Mouse (Mus musculus) forebrain, embryonic 10.5 days (tissue): ENCODE measurements at regions not wholly inside any gene's neighbourhood (a gene's known extent, or its start where the extent isn't known, plus 50 kb on each side); places are given as distances from the start of the nearest gene placed in this dataset.

ENCODE experiments used
- DNase-seq: peaks from one replicate; pipeline ENCODE4 v3.0.0-alpha.2; 2017; ENCODE audit warnings: low spot score; ENCODE audit errors: extremely low spot score
- H3K27ac ChIP-seq: fragments of 300-500 bp; sonication (generic); 2 replicates; pipeline ENCODE4 v1.5.1; 2016; ENCODE audit warnings: mild to moderate bottlenecking
- H3K27me3 ChIP-seq: fragments of 300-500 bp; sonication (generic); 2 replicates; pipeline ENCODE4 v1.6.1; 2016; ENCODE audit warnings: mild to moderate bottlenecking; ENCODE audit not compliant: poor library complexity, severe bottlenecking
- H3K36me3 ChIP-seq: fragments of 300-500 bp; sonication (generic); replicated peaks from 2 replicates; pipeline ENCODE4 v1.6.1; 2016; ENCODE audit warnings: mild to moderate bottlenecking, moderate library complexity
- H3K4me1 ChIP-seq: fragments of 300-500 bp; sonication (generic); 2 replicates; pipeline ENCODE4 v1.6.1; 2016
- H3K4me3 ChIP-seq: fragments of 300-500 bp; sonication (generic); 2 replicates; pipeline ENCODE4 v1.5.1; 2016; ENCODE audit warnings: mild to moderate bottlenecking, moderate library complexity
- H3K9me3 ChIP-seq: fragments of 300-500 bp; sonication (generic); 2 replicates; pipeline ENCODE4 v1.6.1; 2016; ENCODE audit warnings: mild to moderate bottlenecking, moderate library complexity
- WGBS: fragments of 180-500 bp; shearing (Covaris S2); methylation state at CpG from one replicate; pipeline ENCODE4 v1.1.7; 2016; 5-methylcytosine and 5-hydroxymethylcytosine counted together

DNA sequence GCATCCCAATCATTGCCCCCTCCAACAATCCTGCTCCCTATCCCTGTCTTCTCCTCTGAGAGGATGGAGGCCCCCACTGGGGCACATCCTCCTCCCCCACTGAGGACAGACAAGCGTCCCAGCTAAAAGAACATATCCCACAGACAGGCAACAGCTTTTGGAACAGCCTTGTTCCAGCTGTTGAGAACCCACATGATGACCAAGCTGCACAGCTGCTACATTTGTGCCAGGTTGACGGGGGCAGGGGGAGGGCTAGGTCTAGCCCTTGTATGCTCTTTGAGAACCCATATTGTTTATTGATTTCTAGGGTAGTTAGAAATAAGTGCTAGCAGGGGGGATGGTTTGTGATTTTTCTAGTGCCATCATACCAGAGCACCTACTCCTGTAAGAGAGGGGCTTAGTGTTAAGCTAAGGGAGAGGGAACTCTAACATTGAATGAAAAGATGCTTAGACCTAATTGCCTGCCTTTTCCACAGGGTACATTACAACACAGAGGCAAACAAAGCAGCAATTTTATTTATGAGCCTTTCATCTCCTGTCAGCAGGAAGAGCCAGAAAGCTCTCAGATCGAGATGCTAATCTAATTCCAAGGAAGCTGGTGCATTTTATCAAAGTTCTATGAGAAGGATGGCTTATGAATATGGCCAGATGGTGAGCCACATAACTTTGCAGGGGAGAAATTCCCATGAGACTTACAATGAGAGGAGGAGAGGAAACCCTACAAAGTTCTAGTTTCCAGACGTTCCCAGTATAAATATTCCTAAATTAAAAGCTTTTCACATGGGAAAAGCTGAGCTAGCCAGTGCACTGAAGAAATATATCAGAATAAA is 137.6 kb upstream of the Zpld1 start:
- H3K27me3 ChIP-seq = no peaks in the 10 kb centered on the region
- no peak overlapping the region for H3K4me3 ChIP-seq
- H3K27ac ChIP-seq = no peak overlapping the region
- WGBS = 76% methylated on average over 4 of the region's 4 CpGs
- no peak for DNase-seq
- peaks cover 10% of the 10 kb centered on the region; the same call in 1 of the 2 replicates for H3K4me1 ChIP-seq
- H3K9me3 ChIP-seq = no peaks in the 10 kb centered on the region
- no peaks in the 10 kb centered on the region for H3K36me3 ChIP-seq

DNA sequence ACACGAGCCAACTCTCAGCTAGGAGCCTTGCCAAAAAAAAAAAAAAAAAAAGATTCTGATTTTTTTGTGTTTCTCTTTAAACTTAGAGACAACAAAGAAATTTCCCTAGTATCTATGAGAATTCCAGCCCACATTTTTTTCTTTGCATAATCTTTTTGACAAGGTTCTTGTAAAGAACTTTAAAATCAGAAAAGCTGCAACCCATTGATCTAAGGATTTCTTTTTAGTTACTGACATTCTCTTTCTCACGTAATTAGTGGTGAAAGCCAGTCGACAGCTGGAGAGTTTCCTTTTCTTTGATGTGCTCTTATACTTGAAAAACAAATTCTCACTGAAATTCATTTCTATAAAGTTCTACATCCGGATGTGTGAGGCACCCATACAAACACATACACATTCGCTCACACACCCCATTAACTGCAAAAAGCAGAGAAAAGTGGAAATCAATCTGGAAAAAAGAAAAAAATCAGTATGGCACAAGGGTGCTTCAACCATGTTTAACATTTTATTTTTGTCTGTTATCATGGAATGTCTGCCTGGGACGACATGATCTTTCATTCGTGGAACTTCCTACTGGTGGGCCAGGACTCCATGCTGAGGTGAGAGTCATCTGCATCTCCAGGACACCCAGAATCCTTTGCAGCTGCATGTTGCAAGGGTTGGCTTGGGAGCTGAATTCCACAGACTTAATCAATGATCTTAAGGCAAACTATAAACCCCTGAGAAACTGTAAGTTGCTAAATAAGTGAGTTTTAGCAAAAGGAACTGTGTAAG is 124.0 kb upstream of the Zpld1 start:
- H3K4me1 ChIP-seq = peaks cover 18% of the 10 kb centered on the region
- no peak overlapping the region for H3K4me3 ChIP-seq
- no peaks in the 10 kb centered on the region for H3K9me3 ChIP-seq
- WGBS = 43% methylated on average over 7 of the region's 7 CpGs
- no peak for DNase-seq
- H3K27me3 ChIP-seq = peaks cover 3% of the 10 kb centered on the region; the same call in 1 of the 2 replicates
- no peaks in the 10 kb centered on the region for H3K36me3 ChIP-seq
- no peak overlapping the region for H3K27ac ChIP-seq

DNA sequence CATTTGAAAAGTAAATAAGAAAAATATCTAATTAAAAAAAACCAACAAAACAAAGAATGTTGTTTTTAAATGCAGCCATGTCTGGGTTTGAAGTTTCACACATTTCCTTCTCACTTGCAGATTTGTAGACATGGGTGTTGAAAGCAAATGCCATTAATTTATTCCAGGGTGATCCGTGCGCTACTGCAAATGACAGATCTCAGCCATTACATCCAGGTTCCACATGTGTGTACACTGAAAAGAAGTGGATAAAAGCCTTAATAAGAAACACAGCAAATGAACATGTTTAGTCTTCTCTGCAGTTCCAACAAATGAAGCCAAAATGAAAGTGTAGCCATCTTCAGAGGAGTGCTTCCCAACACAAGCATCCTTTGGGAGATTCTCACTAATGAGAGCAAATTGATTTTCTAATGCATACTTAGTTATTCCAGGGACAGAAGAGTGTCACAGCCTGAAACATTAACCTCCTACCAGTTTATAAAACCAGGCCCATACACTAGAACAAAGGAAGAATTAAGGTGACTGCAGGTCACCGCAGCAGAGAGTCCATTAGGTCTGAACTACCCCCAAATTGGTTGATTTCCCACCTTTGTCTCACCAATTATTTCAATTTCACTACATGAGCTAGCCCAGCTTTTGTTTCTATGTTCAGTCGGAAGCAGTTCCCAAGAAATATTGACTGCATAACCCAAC is 123.2 kb upstream of the Zpld1 start:
- no peak for DNase-seq
- peaks cover 18% of the 10 kb centered on the region for H3K4me1 ChIP-seq
- 56% methylated on average over 4 of the region's 4 CpGs for WGBS
- no peak overlapping the region for H3K27ac ChIP-seq
- H3K36me3 ChIP-seq = no peaks in the 10 kb centered on the region
- H3K27me3 ChIP-seq = peaks cover 3% of the 10 kb centered on the region; the same call in 1 of the 2 replicates
- H3K9me3 ChIP-seq = no peaks in the 10 kb centered on the region
- H3K4me3 ChIP-seq = no peak overlapping the region

DNA sequence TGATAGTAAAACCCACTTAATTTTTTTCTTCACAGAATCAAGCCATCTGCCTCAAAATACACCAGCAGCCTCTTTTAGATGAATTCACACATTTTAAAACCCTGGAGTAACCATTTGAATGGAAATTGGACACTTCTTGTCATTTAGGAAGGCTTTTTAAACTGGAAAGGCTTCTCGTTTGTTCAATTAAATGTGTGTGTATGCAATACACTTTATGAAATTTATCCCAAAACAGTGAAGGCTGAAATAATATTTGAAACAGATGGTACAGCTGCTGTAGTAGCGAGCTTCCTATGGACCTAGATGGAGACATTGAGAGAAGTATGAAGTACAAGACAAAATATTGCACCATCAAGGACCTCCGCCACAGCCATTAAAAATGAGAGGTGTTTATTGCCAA is 121.1 kb upstream of the Zpld1 start:
- 86% methylated on average over 3 of the region's 3 CpGs for WGBS

DNA sequence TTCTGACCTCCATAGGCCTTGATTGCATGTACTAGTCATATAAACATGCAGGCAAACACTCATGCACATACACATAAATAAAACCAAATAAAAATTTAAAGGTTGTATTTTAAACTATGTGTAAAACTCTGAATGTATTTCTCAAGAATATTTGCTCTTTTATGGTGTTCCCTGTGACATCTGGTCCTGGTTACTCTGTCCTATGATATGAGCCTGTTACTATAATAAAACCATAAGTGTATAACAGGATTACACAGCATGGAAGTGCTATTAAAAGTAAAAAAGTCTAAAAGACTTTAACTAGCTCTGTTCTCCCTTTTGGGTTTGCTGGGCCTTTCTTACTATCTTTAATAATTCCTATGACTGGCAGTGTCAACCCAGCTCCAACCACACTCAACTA is 103.0 kb upstream of the Zpld1 start:
- DNase-seq = no peak
- H3K36me3 ChIP-seq = no peaks in the 10 kb centered on the region
- no peaks in the 10 kb centered on the region for H3K27me3 ChIP-seq
- no peaks in the 10 kb centered on the region for H3K4me1 ChIP-seq
- H3K4me3 ChIP-seq = no peak overlapping the region
- H3K27ac ChIP-seq = no peak overlapping the region
- no peaks in the 10 kb centered on the region for H3K9me3 ChIP-seq

More for the DNA sequence above, 121.1 kb upstream of the Zpld1 start:
- Histone ChIP-seq H3K4me3 (no peak overlapping the region), H3K4me1 (peaks cover 18% of the 10 kb centered on the region), H3K27me3 (peaks cover 3% of the 10 kb centered on the region; the same call in 1 of the 2 replicates), H3K9me3 (no peaks in the 10 kb centered on the region), H3K36me3 (no peaks in the 10 kb centered on the region), H3K27ac (no peak overlapping the region)
- no peak for DNase-seq

DNA sequence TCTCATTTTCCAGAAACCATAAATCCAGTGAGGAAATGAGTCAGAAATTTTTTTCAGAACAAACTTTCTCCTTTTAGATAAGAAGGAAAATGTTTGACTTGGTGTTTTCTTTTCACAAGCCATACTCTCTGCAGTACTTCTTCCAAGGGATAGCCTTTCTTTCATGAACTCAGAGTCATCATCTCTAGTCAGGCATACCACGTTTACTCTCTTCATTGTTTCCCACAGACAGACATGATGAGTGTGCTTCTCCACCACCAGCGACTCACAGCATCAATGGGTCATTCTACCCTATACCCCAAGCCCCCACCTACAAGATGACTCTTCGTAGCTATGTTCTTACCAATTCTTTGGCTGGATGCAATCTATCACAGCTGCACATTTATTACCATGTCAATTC is 97.1 kb upstream of the Zpld1 start:
- 84% methylated on average over 3 of the region's 3 CpGs for WGBS
- DNase-seq = no peak
- Histone ChIP-seq H3K27me3 (no peaks in the 10 kb centered on the region), H3K4me3 (no peak overlapping the region), H3K4me1 (no peaks in the 10 kb centered on the region), H3K9me3 (no peaks in the 10 kb centered on the region), H3K27ac (no peak overlapping the region), H3K36me3 (no peaks in the 10 kb centered on the region)

DNA sequence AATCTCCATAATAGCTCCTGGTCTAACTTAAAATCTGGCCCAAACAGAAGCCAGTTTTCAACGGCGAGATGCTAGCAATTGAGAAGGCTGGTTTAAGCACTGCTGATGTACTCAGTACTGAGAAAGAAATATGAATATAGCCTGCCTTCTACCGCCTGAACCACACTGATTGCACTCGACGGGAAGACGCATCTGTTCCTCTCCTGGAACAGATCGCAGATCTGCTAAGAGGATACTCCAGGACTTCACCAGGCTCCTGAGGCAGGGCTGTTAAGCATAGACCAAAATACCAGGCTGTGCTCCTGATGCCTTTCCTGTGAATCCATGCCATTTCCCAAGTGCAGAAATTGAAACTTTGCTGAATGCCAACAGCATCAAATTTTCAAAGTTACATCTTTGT is 92.6 kb upstream of the Zpld1 start:
- H3K9me3 ChIP-seq = no peaks in the 10 kb centered on the region
- no peak overlapping the region for H3K4me3 ChIP-seq
- no peak for DNase-seq
- no peak overlapping the region for H3K27ac ChIP-seq
- H3K27me3 ChIP-seq = no peaks in the 10 kb centered on the region
- H3K4me1 ChIP-seq = no peaks in the 10 kb centered on the region
- H3K36me3 ChIP-seq = no peaks in the 10 kb centered on the region
- WGBS = 94% methylated on average over 7 of the region's 7 CpGs

DNA sequence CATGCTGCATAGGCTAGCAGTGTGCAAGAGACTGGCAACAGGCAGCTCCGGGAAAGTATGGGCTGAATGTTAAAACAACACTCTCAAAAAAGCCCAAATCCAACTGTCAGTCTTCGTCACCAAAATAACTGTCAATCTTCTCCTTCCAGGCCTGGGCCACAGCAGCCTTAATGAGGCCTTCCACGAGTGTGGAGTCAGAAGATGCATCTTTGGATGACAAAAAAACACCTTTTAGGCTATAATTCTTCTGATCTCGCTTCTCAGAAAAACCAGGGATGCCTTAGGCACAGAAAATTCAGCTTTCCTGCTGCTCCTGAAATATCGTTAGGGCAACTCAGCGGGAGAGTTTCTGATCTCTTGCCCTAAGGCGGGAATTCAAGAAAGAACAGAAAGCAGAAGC is 82.2 kb upstream of the Zpld1 start:
- WGBS = 65% methylated on average over 7 of the region's 7 CpGs
- H3K9me3 ChIP-seq = no peaks in the 10 kb centered on the region
- H3K4me3 ChIP-seq = no peak overlapping the region
- no peaks in the 10 kb centered on the region for H3K36me3 ChIP-seq
- no peak overlapping the region for H3K27ac ChIP-seq
- H3K4me1 ChIP-seq = no peaks in the 10 kb centered on the region
- no peaks in the 10 kb centered on the region for H3K27me3 ChIP-seq
- no peak for DNase-seq

DNA sequence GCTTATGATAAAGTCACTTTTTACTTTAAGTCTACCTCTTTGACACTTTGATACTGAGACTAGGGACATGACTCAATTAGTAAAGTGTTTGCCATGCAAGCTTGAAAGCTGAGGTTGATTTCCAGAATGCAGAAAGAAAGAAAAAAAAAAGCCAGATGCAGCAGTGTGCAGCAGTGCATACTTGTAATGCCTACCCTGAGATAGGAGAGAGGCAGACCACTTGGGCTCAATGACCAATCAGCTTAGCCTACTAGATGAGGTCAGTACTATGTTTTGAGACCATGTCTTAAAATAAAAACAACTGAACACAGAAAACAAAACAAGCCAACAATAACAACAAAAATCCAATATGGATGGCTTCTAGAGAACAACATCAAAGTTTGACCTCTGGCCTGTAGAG is 81.4 kb upstream of the Zpld1 start:
- no peak overlapping the region for H3K27ac ChIP-seq
- H3K27me3 ChIP-seq = no peaks in the 10 kb centered on the region
- DNase-seq = no peak
- no peaks in the 10 kb centered on the region for H3K9me3 ChIP-seq
- no peak overlapping the region for H3K4me3 ChIP-seq
- H3K36me3 ChIP-seq = no peaks in the 10 kb centered on the region
- H3K4me1 ChIP-seq = no peaks in the 10 kb centered on the region

DNA sequence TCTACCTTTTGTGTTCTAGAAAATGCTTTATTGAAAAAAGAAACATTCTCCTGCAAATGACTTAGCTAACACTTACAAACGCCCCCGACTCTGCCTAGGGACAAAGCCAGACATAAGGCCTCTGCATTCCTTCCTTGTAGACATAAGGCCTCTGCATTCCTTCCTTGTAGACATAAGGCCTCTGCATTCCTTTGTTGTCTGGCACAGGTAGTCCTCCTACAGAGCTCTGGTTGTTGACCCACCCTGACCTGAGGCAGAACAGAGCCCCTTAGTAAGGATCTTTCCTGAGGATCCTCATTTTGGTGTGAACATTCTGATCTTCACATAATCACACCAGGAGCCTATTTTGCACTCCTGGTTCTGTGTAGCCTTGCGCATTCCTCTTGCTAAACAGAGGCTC is 80.9 kb upstream of the Zpld1 start:
- WGBS = 82% methylated on average over 3 of the region's 3 CpGs
- Histone ChIP-seq H3K9me3 (no peaks in the 10 kb centered on the region), H3K27ac (no peak overlapping the region), H3K27me3 (no peaks in the 10 kb centered on the region), H3K36me3 (no peaks in the 10 kb centered on the region), H3K4me3 (no peak overlapping the region), H3K4me1 (no peaks in the 10 kb centered on the region)
- DNase-seq = no peak

DNA sequence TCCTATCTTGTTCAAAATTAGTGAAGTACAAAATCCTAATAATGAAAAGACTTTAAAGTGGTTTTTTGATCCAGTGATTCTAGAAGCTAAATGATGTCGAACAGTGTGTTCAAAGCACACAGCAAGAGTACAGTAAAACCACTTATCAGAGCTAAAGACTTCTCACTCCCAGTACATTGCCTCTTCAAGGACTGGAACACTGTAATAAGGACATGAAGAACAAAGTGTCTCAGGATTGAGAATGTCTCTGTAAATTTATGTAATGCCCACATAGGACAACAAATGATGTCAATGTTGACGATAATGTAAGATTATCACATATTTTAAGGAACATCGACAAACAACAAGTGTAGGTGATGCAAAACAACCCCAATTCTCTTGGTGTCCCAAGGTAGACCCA is 78.1 kb upstream of the Zpld1 start:
- no peaks in the 10 kb centered on the region for H3K27me3 ChIP-seq
- DNase-seq = no peak
- H3K36me3 ChIP-seq = no peaks in the 10 kb centered on the region
- no peaks in the 10 kb centered on the region for H3K4me1 ChIP-seq
- WGBS = 93% methylated on average over 3 of the region's 3 CpGs
- no peak overlapping the region for H3K4me3 ChIP-seq
- no peaks in the 10 kb centered on the region for H3K9me3 ChIP-seq
- H3K27ac ChIP-seq = no peak overlapping the region

DNA sequence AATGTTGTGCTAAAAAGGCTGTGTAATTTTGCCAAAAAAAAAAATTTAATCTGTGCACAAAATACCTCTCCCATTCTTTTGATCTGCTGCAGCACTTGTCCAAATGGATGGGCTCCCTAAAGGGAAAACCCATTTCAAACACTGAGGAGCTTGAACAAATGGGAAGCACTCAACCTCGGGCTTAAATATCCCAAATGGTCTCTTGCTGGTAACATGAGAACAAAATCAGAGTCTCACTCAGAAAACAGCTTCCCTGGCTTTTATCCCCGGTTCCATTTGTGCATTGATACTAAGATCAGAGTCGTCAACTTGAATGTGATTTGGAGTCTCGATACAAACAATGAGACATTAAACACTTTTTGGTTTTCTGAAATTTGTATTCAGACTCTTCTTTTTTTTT is 59.9 kb upstream of the Zpld1 start:
- WGBS = 56% methylated on average over 4 of the region's 4 CpGs
- DNase-seq = no peak
- Histone ChIP-seq H3K4me1 (0 out of 2 replicates have a peak, but pooled peaks cover 5% of the 10 kb centered on the region), H3K36me3 (no peaks in the 10 kb centered on the region), H3K4me3 (no peak overlapping the region), H3K9me3 (no peaks in the 10 kb centered on the region), H3K27ac (no peak overlapping the region), H3K27me3 (no peaks in the 10 kb centered on the region)

DNA sequence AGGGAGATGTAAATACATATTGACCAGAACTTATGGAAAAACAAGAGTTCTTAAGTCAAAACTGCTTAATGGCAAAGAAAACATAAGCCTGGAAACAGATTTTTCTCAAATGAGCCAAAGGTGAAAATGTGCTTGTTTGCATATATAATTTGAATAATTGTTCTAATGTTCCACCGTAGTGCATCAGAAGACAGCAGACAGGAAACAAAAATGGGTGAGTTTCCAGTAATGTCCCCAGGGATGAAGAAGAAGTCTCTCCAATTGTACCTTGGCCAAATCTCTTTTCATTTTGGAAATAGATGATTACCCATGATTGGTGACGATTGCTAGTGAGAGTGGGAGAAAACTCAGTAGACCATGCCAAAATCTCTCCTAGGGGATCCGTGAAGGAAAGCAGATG is 58.3 kb upstream of the Zpld1 start:
- Histone ChIP-seq H3K36me3 (no peaks in the 10 kb centered on the region), H3K27ac (no peak overlapping the region), H3K4me1 (0 out of 2 replicates have a peak, but pooled peaks cover 5% of the 10 kb centered on the region), H3K27me3 (no peaks in the 10 kb centered on the region), H3K4me3 (no peak overlapping the region), H3K9me3 (no peaks in the 10 kb centered on the region)
- 95% methylated on average over 3 of the region's 3 CpGs for whole genome bisulfite sequencing
- DNase-seq = no peak
